Mouse (Mus musculus): ENCODE results near the gene Ifna9. TPM values are rescaled to one million over a fixed set of nuclear protein-coding genes. Genes with fewer than 3 reads are reported as not detected.
"Not testable (repeated sequence)": the region's sequence is repeated elsewhere in the genome, so short reads cannot be mapped to it uniquely, and the experiment has no call there.

The Ifna9 gene
- polyA plus RNA-seq, 2 experiments = not detected

- Histone ChIP-seq H3K9me3 (ENCODE audit: control insufficient read depth, low read length) (no peaks in the 10 kb centered on the region), H3K4me2 (replicated peaks; ENCODE audit: low read depth, low read length, severe bottlenecking) (no peak within 1 kb of the TSS), H3K4me3 (replicated peaks; ENCODE audit: low read length) (no peak within 1 kb of the TSS), H3K36me3 (ENCODE audit: control insufficient read depth, insufficient read depth, low read length) (no peaks in the 10 kb centered on the region), H3K27me3 (ENCODE audit: control insufficient read depth, insufficient read depth, low read length) (no peaks in the 10 kb centered on the region), H3K27ac (replicated peaks; ENCODE audit: low read depth, low read length) (no peak within 1 kb of the TSS), H3K4me1 (ENCODE audit: control insufficient read depth, insufficient read depth, low read length) (no peaks in the 10 kb centered on the region), H3K9ac (ENCODE audit: low read depth, low read length, severe bottlenecking) (no peak within 1 kb of the TSS)
- DNase-seq (ENCODE audit: low spot score) (no peak), ATAC-seq (ENCODE audit: low FRiP score, low read depth) (no peak)
- 71% methylated on average over 1 of the region's 1 CpGs for WGBS
- no peak for TF ChIP-seq POLR2A (IDR thresholded peaks at IDR 0.05; ENCODE audit: borderline replicate concordance, extremely low read depth, insufficient read depth, insufficient read length)
Measured at GRCm38 (mm10) chr4:88571698-88572097, 20.5 kb downstream of the Ifna9 start, which contains the start of gene Ifna14. TSS of gene Ifna14 (minus strand) at chr4:88571798.

GRCm38 (mm10) chr4:88561791-88562190 is 30.4 kb downstream of the Ifna9 start:
- H3K27ac ChIP-seq (replicated peaks; ENCODE audit: low read depth, low read length) = no peak overlapping the region
- no peak overlapping the region for H3K4me3 ChIP-seq (replicated peaks; ENCODE audit: low read length)
- H3K9ac ChIP-seq (ENCODE audit: low read depth, low read length, severe bottlenecking) = no peak overlapping the region
- H3K4me2 ChIP-seq (replicated peaks; ENCODE audit: low read depth, low read length, severe bottlenecking) = no peak overlapping the region
- no peak for TF ChIP-seq POLR2A (IDR thresholded peaks at IDR 0.05; ENCODE audit: borderline replicate concordance, extremely low read depth, insufficient read depth, insufficient read length)
- H3K27me3 ChIP-seq (ENCODE audit: control insufficient read depth, insufficient read depth, low read length) = no peaks in the 10 kb centered on the region
- no peaks in the 10 kb centered on the region for H3K9me3 ChIP-seq (ENCODE audit: control insufficient read depth, low read length)
- WGBS = 96% methylated on average over 1 of the region's 1 CpGs
- H3K36me3 ChIP-seq (ENCODE audit: control insufficient read depth, insufficient read depth, low read length) = no peaks in the 10 kb centered on the region
- ATAC-seq (ENCODE audit: low FRiP score, low read depth) (no peak), DNase-seq (ENCODE audit: low spot score) (no peak)
- no peaks in the 10 kb centered on the region for H3K4me1 ChIP-seq (ENCODE audit: control insufficient read depth, insufficient read depth, low read length)

- H3K4me1 ChIP-seq (ENCODE audit: control insufficient read depth, insufficient read depth, low read length); H3K9me3 ChIP-seq (ENCODE audit: control insufficient read depth, low read length); H3K4me3 ChIP-seq (replicated peaks; ENCODE audit: low read length); H3K27me3 ChIP-seq (ENCODE audit: control insufficient read depth, insufficient read depth, low read length); H3K9ac ChIP-seq (ENCODE audit: low read depth, low read length, severe bottlenecking); DNase-seq (ENCODE audit: low spot score); H3K36me3 ChIP-seq (ENCODE audit: control insufficient read depth, insufficient read depth, low read length); H3K27ac ChIP-seq (replicated peaks; ENCODE audit: low read depth, low read length); ATAC-seq (ENCODE audit: low FRiP score, low read depth); H3K4me2 ChIP-seq (replicated peaks; ENCODE audit: low read depth, low read length, severe bottlenecking): not testable (repeated sequence)
Measured at GRCm38 (mm10) chr4:88558145-88558544, 34.0 kb downstream of the Ifna9 start, which contains the start of gene Ifna15. TSS of gene Ifna15 (minus strand) at chr4:88558245.

- WGBS = 31% methylated on average over 22 of the region's 22 CpGs
- no peak for TF ChIP-seq POLR2A (IDR thresholded peaks at IDR 0.05; ENCODE audit: borderline replicate concordance, extremely low read depth, insufficient read depth, insufficient read length)
- Histone ChIP-seq H3K36me3 (ENCODE audit: control insufficient read depth, insufficient read depth, low read length) (no peaks in the 10 kb centered on the region), H3K9ac (ENCODE audit: low read depth, low read length, severe bottlenecking) (no peak overlapping the region), H3K4me3 (replicated peaks; ENCODE audit: low read length) (peak overlapping the region; percentile 21), H3K9me3 (ENCODE audit: control insufficient read depth, low read length) (no peaks in the 10 kb centered on the region), H3K4me2 (replicated peaks; ENCODE audit: low read depth, low read length, severe bottlenecking) (peak overlapping the region; percentile 33), H3K27ac (replicated peaks; ENCODE audit: low read depth, low read length) (no peak overlapping the region), H3K4me1 (ENCODE audit: control insufficient read depth, insufficient read depth, low read length) (no peaks in the 10 kb centered on the region), H3K27me3 (ENCODE audit: control insufficient read depth, insufficient read depth, low read length) (no peaks in the 10 kb centered on the region)
- peak; percentile 85 for DNase-seq (ENCODE audit: low spot score)
- peak; percentile 77; the same call in 1 of the 2 replicates for ATAC-seq (ENCODE audit: low FRiP score, low read depth)
Measured at GRCm38 (mm10) chr4:88550161-88550945, 41.8 kb downstream of the Ifna9 start.

GRCm38 (mm10) chr4:88547986-88548385 is 44.2 kb downstream of the Ifna9 start:
- ATAC-seq (ENCODE audit: low FRiP score, low read depth) (no peak), DNase-seq (ENCODE audit: low spot score) (no peak)
- Histone ChIP-seq H3K4me1 (ENCODE audit: control insufficient read depth, insufficient read depth, low read length) (no peaks in the 10 kb centered on the region), H3K4me3 (replicated peaks; ENCODE audit: low read length) (no peak overlapping the region), H3K4me2 (replicated peaks; ENCODE audit: low read depth, low read length, severe bottlenecking) (no peak overlapping the region), H3K36me3 (ENCODE audit: control insufficient read depth, insufficient read depth, low read length) (no peaks in the 10 kb centered on the region), H3K27ac (replicated peaks; ENCODE audit: low read depth, low read length) (no peak overlapping the region), H3K9me3 (ENCODE audit: control insufficient read depth, low read length) (no peaks in the 10 kb centered on the region), H3K9ac (ENCODE audit: low read depth, low read length, severe bottlenecking) (no peak overlapping the region), H3K27me3 (ENCODE audit: control insufficient read depth, insufficient read depth, low read length) (no peaks in the 10 kb centered on the region)
- TF ChIP-seq POLR2A (IDR thresholded peaks at IDR 0.05; ENCODE audit: borderline replicate concordance, extremely low read depth, insufficient read depth, insufficient read length) = no peak
- WGBS = 84% methylated on average over 1 of the region's 1 CpGs

All from limb, embryonic 14.5 days (tissue).